ENCODE assay signal across 8 mouse cellular contexts in the genomic region with DNA sequence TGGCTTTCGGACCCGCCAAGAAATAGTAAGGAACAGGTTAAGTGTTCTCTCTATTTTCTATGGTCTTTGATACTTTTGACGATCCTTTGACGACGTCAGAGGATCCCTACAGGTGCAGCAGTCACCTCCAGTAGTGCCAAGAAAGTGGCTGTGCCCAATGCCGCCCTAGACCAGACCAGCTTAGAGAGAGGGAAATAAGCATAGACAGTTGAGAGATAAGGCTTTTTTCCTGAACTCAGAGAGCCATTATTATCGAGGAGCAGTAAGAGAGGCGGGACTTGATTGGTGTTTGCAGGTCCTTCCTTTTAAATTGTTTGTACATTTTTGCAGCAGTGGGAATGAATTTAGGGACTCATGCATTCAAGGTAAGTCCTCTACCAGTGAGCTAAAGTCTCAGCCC. TPM values are rescaled to one million over a fixed set of nuclear protein-coding genes. Genes with fewer than 3 reads are reported as not detected.
DNase-seq lines count a peak whose midpoint lies in the region; ATAC-seq and TF ChIP-seq lines count a peak whose summit lies in the region.

No protein-coding gene starts in this region.

- no peak for TF ChIP-seq CTCF in CH12.LX (conservative IDR thresholded peaks at IDR 0.05 in 1 of 2, IDR thresholded peaks at IDR 0.05 in 1 of 2; ENCODE audit: low read depth in 2 of 2, low read length in 2 of 2)

- H3K36me3 ChIP-seq in heart, embryonic 11.5 days (ENCODE audit: control insufficient read depth, insufficient read depth, low read length) = no peaks in the 10 kb centered on the region
- H3K36me3 ChIP-seq in CH12.LX (replicated peaks in 1 of 2; ENCODE audit: control insufficient read depth in 1 of 2, insufficient read depth in 1 of 2, low read length in 1 of 2) = no peaks in the 10 kb centered on the region
- no peaks in the 10 kb centered on the region for H3K36me3 ChIP-seq in embryonic facial prominence, embryonic 14.5 days (ENCODE audit: control insufficient read depth, insufficient read depth, low read length)
- H3K36me3 ChIP-seq in liver, embryonic 11.5 days (ENCODE audit: control insufficient read depth, insufficient read depth, low read length) = no peaks in the 10 kb centered on the region

- TF ChIP-seq POLR2A in CH12.LX (IDR thresholded peaks at IDR 0.05; ENCODE audit: low read depth, low read length) = no peak

- H3K79me2 ChIP-seq in CH12.LX (replicated peaks; ENCODE audit: control insufficient read depth, extremely low read depth, insufficient read depth, poor library complexity, severe bottlenecking) = peaks cover 32% of the 10 kb centered on the region

- no peaks in the 10 kb centered on the region for H3K9me3 ChIP-seq in heart, embryonic 11.5 days (replicated peaks; ENCODE audit: control insufficient read depth, low read length)
- no peaks in the 10 kb centered on the region for H3K9me3 ChIP-seq in CH12.LX (replicated peaks; ENCODE audit: low read length)
- no peaks in the 10 kb centered on the region for H3K9me3 ChIP-seq in embryonic facial prominence, embryonic 14.5 days (ENCODE audit: control insufficient read depth, low read length)
- H3K9me3 ChIP-seq in liver, embryonic 11.5 days (ENCODE audit: control insufficient read depth, low read length) = no peaks in the 10 kb centered on the region

- H3K9ac ChIP-seq in heart, embryonic 11.5 days (ENCODE audit: low read depth, low read length) = peak overlapping the region; percentile 3; the same call in 1 of the 2 replicates
- peak overlapping the region; percentile 91; the same call in 1 of the 2 replicates for H3K9ac ChIP-seq in CH12.LX (ENCODE audit: insufficient read depth, low read depth)
- no peak overlapping the region for H3K9ac ChIP-seq in embryonic facial prominence, embryonic 14.5 days (ENCODE audit: low read depth, low read length)
- H3K9ac ChIP-seq in liver, embryonic 11.5 days (ENCODE audit: low read depth, low read length) = peak overlapping the region; percentile 44

- dilution Hi-C loops in CH12.LX (cut with MboI; ENCODE audit: extremely low pct_ligation_motif_present, extremely low pct_unique_long_range_greater_than_20kb, low sequenced_read_pairs) = no loop called here

- no peak for TF ChIP-seq EP300 in CH12.LX (IDR thresholded peaks at IDR 0.05; ENCODE audit: low read length)

- intact Hi-C loops in heart, postnatal 10 days (cut with DNase I) = loop anchor here (2.0 kb wide), 1 partner anchor 35 kb away; the partner anchor contains the start of gene Ociad1

- peaks cover 16% of the 10 kb centered on the region for H3K4me1 ChIP-seq in heart, embryonic 11.5 days (ENCODE audit: control insufficient read depth, insufficient read depth, low read length)
- peaks cover 5 to 27% of the 10 kb centered on the region in 2 experiments; a peak in 3 of 4 replicates for H3K4me1 ChIP-seq in CH12.LX (ENCODE audit: control insufficient read depth in 1 of 2, insufficient read depth in 2 of 2)
- peaks cover 5% of the 10 kb centered on the region; the same call in 1 of the 2 replicates for H3K4me1 ChIP-seq in embryonic facial prominence, embryonic 14.5 days (ENCODE audit: control insufficient read depth, insufficient read depth, low read length)
- peaks cover 26% of the 10 kb centered on the region for H3K4me1 ChIP-seq in liver, embryonic 11.5 days (replicated peaks; ENCODE audit: control insufficient read depth, insufficient read depth, low read length)

- H3K27me3 ChIP-seq in heart, embryonic 11.5 days (ENCODE audit: control insufficient read depth, insufficient read depth, low read length) = no peaks in the 10 kb centered on the region
- no peaks in the 10 kb centered on the region for H3K27me3 ChIP-seq in CH12.LX (replicated peaks)
- H3K27me3 ChIP-seq in embryonic facial prominence, embryonic 14.5 days (replicated peaks; ENCODE audit: control insufficient read depth, insufficient read depth, low read length) = no peaks in the 10 kb centered on the region
- H3K27me3 ChIP-seq in liver, embryonic 11.5 days (replicated peaks; ENCODE audit: control insufficient read depth, insufficient read depth, low read length) = no peaks in the 10 kb centered on the region

- no peak for ATAC-seq in heart, embryonic 11.5 days (replicated peaks; ENCODE audit: insufficient number of reproducible peaks, low FRiP score, low TSS enrichment)
- no peak for ATAC-seq in embryonic facial prominence, embryonic 14.5 days (ENCODE audit: low read depth)
- no peak for ATAC-seq in liver, embryonic 11.5 days (replicated peaks; ENCODE audit: low FRiP score)
- ATAC-seq in erythroid progenitor cell, adult 5-6 weeks (replicated peaks; ENCODE audit: low FRiP score, poor library complexity, severe bottlenecking) = no peak

- DNase-seq in heart, postnatal 10 days = no peak
- DNase-seq in CH12.LX (ENCODE audit: extremely low read depth) = no peak
- DNase-seq in embryonic facial prominence, embryonic 14.5 days (ENCODE audit: low spot score) = no peak
- no peak for DNase-seq in liver, embryonic 11.5 days (ENCODE audit: low spot score)
- no peak for DNase-seq in layer of hippocampus, adult 18-20 months (ENCODE audit: low spot score in 2 of 2)
- no peak for DNase-seq in ovary, postnatal 14 days (ENCODE audit: low spot score)

- WGBS in heart, embryonic 11.5 days (ENCODE audit: insufficient replicate concordance) = 46% methylated on average over 8 of the region's 8 CpGs
- 51% methylated on average over 8 of the region's 8 CpGs for WGBS in embryonic facial prominence, embryonic 14.5 days
- WGBS in liver, embryonic 11.5 days = 43% methylated on average over 8 of the region's 8 CpGs

- peak overlapping the region; percentile 73 for H3K4me2 ChIP-seq in heart, embryonic 11.5 days
- peak overlapping the region; percentile 91; the same call in 1 of the 2 replicates for H3K4me2 ChIP-seq in CH12.LX (ENCODE audit: insufficient read depth, low read depth, poor library complexity, severe bottlenecking)
- peak overlapping the region; percentile 56 for H3K4me2 ChIP-seq in embryonic facial prominence, embryonic 14.5 days (ENCODE audit: low read depth, low read length)
- peak overlapping the region; percentile 79 for H3K4me2 ChIP-seq in liver, embryonic 11.5 days

- no peak for TF ChIP-seq RAD21 in CH12.LX (IDR thresholded peaks at IDR 0.05; ENCODE audit: low read depth, low read length)

- in situ Hi-C loops in CH12.LX (cut with MboI; ENCODE audit: low pct_ligation_motif_present, low pct_unique_long_range_greater_than_20kb, low sequenced_read_pairs) = loop anchor here (10.0 kb wide), 1 partner anchor 53 kb away; no protein-coding TSS in a partner anchor

- no peak overlapping the region for H3K27ac ChIP-seq in heart, embryonic 11.5 days (ENCODE audit: low read depth, low read length)
- no peak overlapping the region for H3K27ac ChIP-seq in CH12.LX (ENCODE audit: insufficient read depth, low read depth)
- no peak overlapping the region for H3K27ac ChIP-seq in embryonic facial prominence, embryonic 14.5 days (replicated peaks; ENCODE audit: low read depth, low read length)
- peak overlapping the region; percentile 6; the same call in 1 of the 2 replicates for H3K27ac ChIP-seq in liver, embryonic 11.5 days (ENCODE audit: low read depth, low read length)

- H3K4me3 ChIP-seq in heart, embryonic 11.5 days (ENCODE audit: low read depth, low read length) = peak overlapping the region; percentile 97
- peak overlapping the region in 2 of 3 experiments; percentile 13 to 65 for H3K4me3 ChIP-seq in CH12.LX (replicated peaks in 1 of 3; ENCODE audit: low read depth in 2 of 3, low read length in 2 of 3, poor library complexity in 1 of 3)
- peak overlapping the region; percentile 97; the same call in 1 of the 2 replicates for H3K4me3 ChIP-seq in embryonic facial prominence, embryonic 14.5 days (ENCODE audit: low read depth, low read length)
- H3K4me3 ChIP-seq in liver, embryonic 11.5 days (ENCODE audit: low read depth, low read length) = peak overlapping the region; percentile 89

TF ChIP-seq in CH12.LX, 34 proteins besides CTCF, POLR2A, EP300 and RAD21 (continues in another document):
- TF ChIP-seq ELF1 (IDR thresholded peaks at IDR 0.05; ENCODE audit: low read depth, low read length) = no peak
- TF ChIP-seq ZC3H11A (IDR thresholded peaks at IDR 0.05; ENCODE audit: low read depth, low read length) = no peak
- no peak for TF ChIP-seq MAZ (IDR thresholded peaks at IDR 0.05; ENCODE audit: low read depth, low read length)
- no peak for TF ChIP-seq RCOR1 (conservative IDR thresholded peaks at IDR 0.05; ENCODE audit: low read depth, low read length)
- no peak for TF ChIP-seq ZNF384 (IDR thresholded peaks at IDR 0.05; ENCODE audit: low read depth, low read length)
- TF ChIP-seq MAX (IDR thresholded peaks at IDR 0.05; ENCODE audit: low read length) = no peak
- TF ChIP-seq JUN (IDR thresholded peaks at IDR 0.05; ENCODE audit: insufficient read depth, low read depth, low read length) = no peak
- no peak for TF ChIP-seq NRF1 (IDR thresholded peaks at IDR 0.05; ENCODE audit: low read depth, low read length)
- TF ChIP-seq MEF2A (IDR thresholded peaks at IDR 0.05; ENCODE audit: borderline replicate concordance, low read depth, low read length) = no peak
- TF ChIP-seq USF1 (IDR thresholded peaks at IDR 0.05; ENCODE audit: low read depth, low read length) = no peak

RNA-seq across cellular contexts. Expression of gene Fryl, which starts 1.3 kb away (rescaled TPM):
- polyA plus RNA-seq in heart, embryonic 11.5 days (2014; fragmentation: Nextera tagmentation; extraction: Ambion mirVana) = 38.1 and 40.8 TPM in 2 replicates
- total RNA-seq in heart, postnatal 10 days (2021) = 10 to 100 TPM; 47.4 to 51.3 TPM
- total RNA-seq in CH12.LX (2012; rRNA removed) (31.3 and 35.0 TPM in 2 replicates), CH12.LX (2014; rRNA removed) (23.2 and 23.8 TPM in 2 replicates)
- polyA plus RNA-seq in CH12.LX (2012; ENCODE audit: insufficient read length, low read depth) = 32.6 and 38.4 TPM in 2 replicates
- polyA plus RNA-seq in embryonic facial prominence, embryonic 14.5 days (2014; fragmentation: Nextera tagmentation; extraction: Ambion mirVana) = 24.8 and 26.8 TPM in 2 replicates
- polyA plus RNA-seq in liver, embryonic 11.5 days (2014; fragmentation: Nextera tagmentation; extraction: Ambion mirVana) = 35.4 and 39.7 TPM in 2 replicates
- 326 and 449 TPM in 2 replicates for total RNA-seq in erythroid progenitor cell, adult 5-6 weeks (2015; ENCODE audit: low replicate concordance)
- total RNA-seq in erythroid progenitor cell, adult 5-6 weeks (2017; ENCODE audit: low replicate concordance) = 610 and 678 TPM in 2 replicates
- 10 to 100 TPM; 63.6 to 66.7 TPM for total RNA-seq in layer of hippocampus, adult 18-20 months (2021)

RNA-seq across cellular contexts. Expression of gene Ociad1, which starts 34.9 kb away (rescaled TPM):
- 156 and 190 TPM in 2 replicates for polyA plus RNA-seq in heart, embryonic 11.5 days (2014; fragmentation: Nextera tagmentation; extraction: Ambion mirVana)
- total RNA-seq in heart, postnatal 10 days (2021) = 100 to 1,000 TPM; 264 TPM
- total RNA-seq in CH12.LX (2012; rRNA removed) (153 and 164 TPM in 2 replicates), CH12.LX (2014; rRNA removed) (292 and 359 TPM in 2 replicates)
- 285 and 329 TPM in 2 replicates for polyA plus RNA-seq in CH12.LX (2012; ENCODE audit: insufficient read length, low read depth)
- polyA plus RNA-seq in embryonic facial prominence, embryonic 14.5 days (2014; fragmentation: Nextera tagmentation; extraction: Ambion mirVana) = 143 and 145 TPM in 2 replicates
- 170 and 171 TPM in 2 replicates for polyA plus RNA-seq in liver, embryonic 11.5 days (2014; fragmentation: Nextera tagmentation; extraction: Ambion mirVana)
- 182 and 187 TPM in 2 replicates for total RNA-seq in erythroid progenitor cell, adult 5-6 weeks (2015; ENCODE audit: low replicate concordance)
- 108 and 119 TPM in 2 replicates for total RNA-seq in erythroid progenitor cell, adult 5-6 weeks (2017; ENCODE audit: low replicate concordance)
- total RNA-seq in layer of hippocampus, adult 18-20 months (2021) = 100 to 1,000 TPM; 467 to 470 TPM

Comparison
In these comparisons a context has a peak if more than half of its experiments do, and no peak if none do; other contexts are left out.
1. H3K4me3 ChIP-seq: peak in every context shown above with its lines; median percentile 97 in heart, embryonic 11.5 days; 97 in embryonic facial prominence, embryonic 14.5 days; 89 in liver, embryonic 11.5 days; 39 in CH12.LX.
2. RNA of gene Fryl, which starts 1.3 kb away (total RNA-seq): 326 to 678 TPM in erythroid progenitor cell, adult 5-6 weeks; 63.6 to 66.7 TPM in layer of hippocampus, adult 18-20 months, 47.4 to 51.3 TPM in heart, postnatal 10 days and 23.2 to 35.0 TPM in CH12.LX; every median in the first group is over 4 times any median in the second.
3. Peak in every context shown above with its lines, with median percentiles within 50 percentile points of each other: H3K4me2 ChIP-seq.